Mouse (Mus musculus) cerebellum, postnatal 14 days (tissue): Measurements from ENCODE around the gene Ccdc33.

Source experiments
- DNase-seq, 2 experiments: peaks; one replicate each; pipeline ENCODE4 v3.0.0; 2021; ENCODE audit warnings: mixed read lengths in 2 of 2

Ccdc33 gene

GRCm38 (mm10) chr9:58091623-58092425 lies 26.8 kb downstream of the Ccdc33 start:
- no peak for DNase-seq

- DNase-seq: peak in 1 of 2 experiments; percentile 73
Observed at GRCm38 (mm10) chr9:58087277-58087998, 31.2 kb downstream of the Ccdc33 start.

- peak in 1 of 2 experiments; percentile 50 for DNase-seq
Observed at GRCm38 (mm10) chr9:58086861-58087260, 31.8 kb downstream of the Ccdc33 start.

GRCm38 (mm10) chr9:58086203-58086602 lies 32.4 kb downstream of the Ccdc33 start:
- DNase-seq: no peak

- DNase-seq: peak; percentile 87 to 91
Observed at GRCm38 (mm10) chr9:58085074-58085473, 33.5 kb downstream of the Ccdc33 start.

GRCm38 (mm10) chr9:58084586-58084985 lies 34.0 kb downstream of the Ccdc33 start:
- no peak for DNase-seq

- DNase-seq: no peak
Observed at GRCm38 (mm10) chr9:58074561-58074960, 44.1 kb downstream of the Ccdc33 start.

GRCm38 (mm10) chr9:58067546-58067945 lies 51.1 kb downstream of the Ccdc33 start:
- DNase-seq: peak; percentile 91

- peak in 1 of 2 experiments; percentile 66 for DNase-seq
Observed at GRCm38 (mm10) chr9:58066731-58067095, 51.9 kb downstream of the Ccdc33 start.

- peak in 1 of 2 experiments; percentile 61 for DNase-seq
Observed at GRCm38 (mm10) chr9:58065977-58066730, 52.5 kb downstream of the Ccdc33 start.

GRCm38 (mm10) chr9:58065532-58065931 lies 53.1 kb downstream of the Ccdc33 start:
- peak in 1 of 2 experiments; percentile 53 for DNase-seq

GRCm38 (mm10) chr9:58063531-58063930 lies 55.1 kb downstream of the Ccdc33 start, which contains the start of gene Stra6:
Gene Stra6, plus strand, starts transcription at chr9:58063788.
- peak; percentile 84 for DNase-seq

- DNase-seq: no peak
Observed at GRCm38 (mm10) chr9:58060677-58061667, 57.7 kb downstream of the Ccdc33 start.

GRCm38 (mm10) chr9:58059920-58060319 lies 58.7 kb downstream of the Ccdc33 start:
- DNase-seq: no peak

GRCm38 (mm10) chr9:58055666-58056065 lies 63.0 kb downstream of the Ccdc33 start:
- DNase-seq: no peak

GRCm38 (mm10) chr9:58054032-58054431 lies 64.6 kb downstream of the Ccdc33 start:
- no peak for DNase-seq

GRCm38 (mm10) chr9:58053544-58053943 lies 65.1 kb downstream of the Ccdc33 start:
- DNase-seq: no peak

- DNase-seq: peak; percentile 86 to 87
Observed at GRCm38 (mm10) chr9:58053102-58053501, 65.5 kb downstream of the Ccdc33 start.

GRCm38 (mm10) chr9:58051937-58052336 lies 66.7 kb downstream of the Ccdc33 start:
- no peak for DNase-seq

GRCm38 (mm10) chr9:58049861-58050260 lies 68.8 kb downstream of the Ccdc33 start:
- DNase-seq: no peak

GRCm38 (mm10) chr9:58049186-58049585 lies 69.4 kb downstream of the Ccdc33 start:
- DNase-seq: peak; percentile 53 to 57

GRCm38 (mm10) chr9:58048621-58049020 lies 70.0 kb downstream of the Ccdc33 start:
- DNase-seq: no peak
